Mouse (Mus musculus) hematopoietic multipotent progenitor cell, adult 10-12 weeks (in vitro differentiated cells): Measurements from ENCODE around the gene Lef1. TPM values are rescaled to one million over a fixed set of nuclear protein-coding genes. Genes with fewer than 3 reads are reported as not detected.

Source experiments
- polyA plus RNA-seq: library from polyadenylated mRNA; stranded (reverse); fragments of >175 nt; gene quantifications from 2 replicates; pipeline ENCODE4 v1.2.3, GENCODE M21; 2012; ENCODE audit warnings: low replicate concordance

The Lef1 gene
- polyA plus RNA-seq, result 14.2 and 64.9 TPM in 2 replicates

DNA sequence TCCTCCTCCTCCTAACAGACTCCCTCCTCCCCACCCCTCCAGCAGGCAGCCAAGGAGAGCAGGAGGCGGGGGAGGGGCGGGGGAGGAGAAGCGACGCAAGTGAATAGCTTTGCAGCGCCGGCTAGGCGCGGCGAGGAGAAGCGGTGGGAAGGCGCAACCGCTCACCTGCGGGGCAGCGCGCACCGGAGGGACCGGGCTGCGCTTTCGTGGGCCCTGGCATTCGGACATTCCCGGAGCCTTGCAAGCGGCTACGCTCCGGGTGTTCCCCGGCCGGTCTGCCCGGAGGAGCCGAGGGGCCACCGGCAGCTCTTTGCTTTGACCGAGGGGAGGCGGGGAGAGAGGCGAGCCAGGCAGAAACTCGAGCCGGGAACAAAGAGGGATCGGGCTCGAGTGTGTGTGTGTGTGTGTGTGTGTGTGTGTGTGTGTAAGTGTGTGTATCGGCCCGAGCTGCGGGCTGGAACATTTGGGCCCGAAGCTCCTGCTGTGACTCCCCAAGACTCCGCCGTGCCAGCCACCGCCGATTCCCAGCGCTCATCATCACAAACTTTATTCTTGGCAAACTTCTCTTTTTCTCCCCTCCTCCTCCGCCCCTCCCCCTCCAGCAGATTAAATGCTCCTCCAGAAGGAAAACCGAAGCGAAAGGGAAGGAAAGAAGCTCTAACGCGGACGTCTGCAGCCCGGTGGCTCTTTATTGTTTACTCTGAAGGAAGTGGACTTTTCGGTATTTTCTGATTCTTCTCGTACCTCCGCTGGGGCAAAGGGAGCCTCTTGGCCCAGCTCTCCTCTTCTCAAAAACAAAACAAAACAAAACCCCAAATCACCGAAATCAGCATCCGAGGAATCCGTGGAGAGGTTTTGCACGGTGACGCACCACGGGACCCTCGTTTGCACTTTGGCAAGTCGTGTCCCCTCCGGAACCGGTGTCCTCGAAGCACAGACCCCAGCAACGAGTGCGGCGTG lies at the start of gene Lef1:
Gene Lef1, plus strand, starts transcription at position 281 of the 960 bp plus-strand sequence.

GRCm38 (mm10) chr3:131271559-131272373 lies 161.5 kb downstream of the Lef1 start, which contains the start of gene Hadh:
Gene Hadh (minus strand): TSS chr3:131272101.

Other genes starting within 250 kb of the Lef1 start
- gene Hadh, start 161.6 kb downstream of the Lef1 start, polyA plus RNA-seq, result 11.4 and 20.1 TPM in 2 replicates
- 0.18 and 0.34 TPM in 2 replicates for gene Cyp2u1, start 192.8 kb downstream of the Lef1 start, polyA plus RNA-seq